Mouse (Mus musculus): ENCODE results near the gene Meis1.

Meis1 gene

DNA sequence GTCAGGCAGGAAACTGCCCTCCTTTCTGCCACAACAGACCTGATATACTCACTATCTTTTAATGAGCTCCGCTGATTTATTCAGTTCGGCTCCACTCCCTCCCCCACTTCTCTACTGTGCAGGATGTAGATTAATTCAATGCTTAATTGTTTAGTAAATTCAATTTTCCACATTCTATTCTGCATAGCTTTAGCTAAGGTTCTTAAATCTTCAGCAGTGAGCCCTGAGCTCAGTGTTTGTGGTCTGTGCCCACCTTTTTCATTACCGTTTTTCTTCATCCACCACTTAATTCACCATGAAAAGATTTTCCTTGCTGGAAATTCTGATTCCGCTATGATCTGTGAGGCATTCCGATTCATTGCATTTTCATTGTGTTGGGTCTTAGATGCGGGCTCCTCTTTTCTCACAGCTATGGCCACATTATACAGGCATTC, 28.5 kb downstream of the Meis1 start:
- no peak for DNase-seq (ENCODE audit: low spot score in 2 of 2)

DNA sequence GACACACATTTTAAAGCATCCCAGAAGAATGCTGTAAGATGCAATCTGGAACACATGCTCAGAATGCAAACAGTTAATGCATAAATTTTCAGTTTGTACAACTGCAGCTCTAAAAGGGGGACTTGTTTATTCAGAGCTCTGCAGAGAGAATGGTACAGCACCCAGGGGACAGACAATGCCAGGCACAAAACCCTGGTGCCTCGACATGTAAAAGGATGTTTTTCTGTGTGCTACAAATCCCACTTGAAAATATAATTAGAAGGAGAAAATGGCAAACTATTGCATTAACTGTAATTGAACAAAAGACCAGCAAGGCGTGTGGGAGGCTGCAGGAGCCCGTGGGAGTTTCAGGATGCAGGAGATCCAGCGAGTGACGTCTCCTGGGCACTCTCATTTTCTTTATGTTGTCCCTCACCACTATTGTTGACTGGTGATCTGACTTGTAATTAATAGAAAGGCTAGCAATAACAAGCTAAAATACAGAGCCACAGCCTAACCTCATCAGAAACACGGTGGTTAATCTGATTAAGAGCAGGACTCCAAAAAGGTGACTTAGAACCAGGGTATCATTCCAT, 29.0 kb downstream of the Meis1 start:
- no peak for DNase-seq (ENCODE audit: low spot score in 2 of 2)

DNA sequence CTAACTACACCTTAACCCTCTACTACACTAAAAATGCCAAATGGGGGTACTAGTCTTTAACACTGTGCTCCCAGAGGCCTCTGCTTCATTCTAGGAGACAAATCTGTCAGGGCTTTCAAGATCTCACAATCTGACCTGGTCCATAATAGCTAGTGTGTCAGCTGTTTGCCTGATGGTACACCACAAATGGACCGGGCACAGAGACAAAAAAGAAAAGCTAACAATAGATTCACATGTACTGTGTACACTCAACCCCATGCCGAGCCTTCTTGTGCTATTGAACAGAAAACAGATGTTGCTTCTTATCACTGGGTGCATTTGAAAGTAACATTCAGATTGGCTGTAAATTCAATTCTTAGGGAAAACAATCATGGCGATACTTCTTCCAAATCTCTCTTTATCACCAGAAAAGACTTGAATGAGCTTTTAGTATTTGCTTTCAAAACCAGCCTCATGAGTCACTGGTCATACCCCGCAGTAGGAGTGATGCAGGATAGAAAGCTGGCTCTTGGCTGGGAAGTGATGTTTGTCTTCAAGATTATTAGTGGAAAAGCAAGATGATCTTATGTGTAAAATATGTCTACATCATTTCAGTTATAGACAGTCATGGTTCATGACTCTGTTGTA, 30.0 kb downstream of the Meis1 start:
- DNase-seq (ENCODE audit: low spot score in 2 of 2), result no peak

DNA sequence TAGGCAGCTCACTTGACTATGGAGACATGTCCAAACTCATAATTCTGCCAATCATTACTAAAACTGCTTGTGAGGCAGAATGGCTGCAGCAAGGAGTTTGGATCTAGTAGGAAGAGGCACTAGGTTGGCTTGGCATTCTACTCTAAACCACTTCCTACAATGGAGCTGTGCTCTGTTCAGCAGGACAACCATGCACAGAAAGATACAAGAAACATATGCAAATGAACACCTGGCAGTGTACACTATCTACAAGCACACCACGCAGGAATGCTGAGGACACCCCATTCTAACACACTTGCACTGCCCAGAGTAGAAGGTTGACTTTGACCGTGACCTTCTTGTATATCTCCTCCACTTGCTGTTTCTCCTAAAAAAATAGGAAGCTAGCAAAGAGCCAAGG, 35.0 kb downstream of the Meis1 start:
- no peak for DNase-seq (ENCODE audit: low spot score in 2 of 2)

DNA sequence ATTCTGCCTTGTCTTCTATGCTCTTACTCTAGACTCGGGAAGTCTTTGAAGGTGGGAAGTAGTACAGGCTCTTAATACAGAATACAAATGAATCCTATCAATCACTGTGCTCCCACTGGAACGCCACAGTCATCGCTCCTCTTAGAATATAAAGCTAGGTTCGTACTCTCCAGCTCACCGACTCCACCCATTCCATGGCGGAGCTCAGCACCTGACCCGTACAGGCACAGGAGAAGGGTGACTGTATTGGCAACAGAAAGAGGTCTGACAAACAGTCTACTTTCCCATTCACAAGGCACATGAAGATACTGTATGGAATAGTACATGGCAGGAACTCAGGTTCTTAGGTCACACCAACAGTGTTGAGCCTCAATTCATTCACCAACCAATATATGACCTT, 35.5 kb downstream of the Meis1 start:
- DNase-seq (ENCODE audit: low spot score in 2 of 2), result no peak

DNA sequence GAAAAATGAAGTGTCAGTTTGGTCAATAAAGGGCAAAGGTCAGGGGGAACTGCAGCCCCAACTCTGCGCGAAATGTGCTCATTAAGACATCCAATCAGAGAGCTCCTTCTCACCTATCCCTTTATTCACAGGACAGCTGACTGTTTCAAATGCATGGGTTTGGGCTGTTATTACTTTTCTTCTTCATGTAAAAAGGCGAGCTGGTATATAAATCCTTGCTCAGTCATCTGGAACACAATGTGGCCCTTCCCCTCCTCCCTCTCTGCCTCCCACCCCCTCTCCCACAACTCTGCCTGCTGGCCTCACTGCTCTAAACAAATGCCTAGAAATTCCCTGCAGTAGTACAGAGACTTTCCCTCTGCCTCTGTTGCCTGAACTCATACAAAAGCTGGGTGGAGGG, 36.5 kb downstream of the Meis1 start:
- no peak for DNase-seq (ENCODE audit: low spot score in 2 of 2)

DNA sequence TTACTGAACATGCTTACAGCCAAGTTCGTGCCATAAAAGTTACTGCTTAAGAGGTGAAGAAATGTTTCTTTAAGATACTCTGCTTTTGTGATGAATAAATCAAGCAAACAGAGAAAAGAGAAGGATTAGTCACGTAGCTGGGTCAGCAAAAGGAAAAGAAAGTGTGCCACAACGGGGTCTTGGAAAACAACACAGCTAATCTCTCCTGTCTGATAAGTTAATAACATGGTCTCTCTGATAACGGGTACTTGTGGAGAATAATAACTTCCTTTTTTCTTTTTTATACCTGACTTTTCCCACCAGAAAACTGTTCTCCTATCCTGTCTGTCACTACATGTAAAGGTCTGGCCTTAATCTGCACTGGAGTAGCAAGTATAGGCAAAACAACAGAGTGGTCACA, 37.4 kb downstream of the Meis1 start:
- no peak for DNase-seq (ENCODE audit: low spot score in 2 of 2)

DNA sequence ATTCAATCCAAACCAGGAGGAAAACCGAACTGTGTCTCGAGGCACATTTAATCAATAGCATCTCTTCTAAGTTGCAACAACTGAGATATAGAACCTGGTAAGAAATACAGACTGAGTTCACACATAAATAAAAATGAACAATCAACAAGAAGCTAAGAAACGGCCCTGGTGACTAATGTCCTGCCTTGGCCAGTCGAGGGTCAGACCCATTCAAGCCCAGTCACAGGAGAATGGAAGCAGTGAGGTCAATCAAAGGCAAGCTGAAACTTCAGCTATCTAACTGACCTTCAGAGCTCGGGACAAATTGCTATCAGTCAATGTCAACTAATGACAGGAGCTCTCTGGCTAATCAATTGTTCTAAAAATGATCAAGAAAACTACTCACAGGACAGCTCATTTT, 38.2 kb downstream of the Meis1 start:
- DNase-seq (ENCODE audit: low spot score in 2 of 2), result no peak

DNA sequence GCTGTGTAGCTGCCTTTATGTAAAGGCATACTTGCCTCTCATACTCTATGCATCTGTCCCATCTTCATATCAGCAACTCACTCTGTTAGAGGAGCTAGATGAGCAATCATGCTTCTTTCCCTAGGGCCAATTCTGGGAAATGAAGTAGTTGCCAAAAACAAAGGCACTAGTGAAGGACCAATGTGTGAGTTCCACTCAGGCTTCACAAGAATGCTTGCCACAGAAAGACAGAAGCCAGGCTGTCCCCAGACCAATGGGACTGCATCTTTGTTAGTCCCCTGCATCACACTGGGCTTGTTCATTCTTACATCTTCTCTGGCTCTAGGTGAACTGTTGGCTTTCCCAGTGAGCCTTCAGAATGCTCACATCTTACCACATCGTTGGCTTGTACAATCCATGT, 43.7 kb downstream of the Meis1 start:
- no peak for DNase-seq (ENCODE audit: low spot score in 2 of 2)

DNA sequence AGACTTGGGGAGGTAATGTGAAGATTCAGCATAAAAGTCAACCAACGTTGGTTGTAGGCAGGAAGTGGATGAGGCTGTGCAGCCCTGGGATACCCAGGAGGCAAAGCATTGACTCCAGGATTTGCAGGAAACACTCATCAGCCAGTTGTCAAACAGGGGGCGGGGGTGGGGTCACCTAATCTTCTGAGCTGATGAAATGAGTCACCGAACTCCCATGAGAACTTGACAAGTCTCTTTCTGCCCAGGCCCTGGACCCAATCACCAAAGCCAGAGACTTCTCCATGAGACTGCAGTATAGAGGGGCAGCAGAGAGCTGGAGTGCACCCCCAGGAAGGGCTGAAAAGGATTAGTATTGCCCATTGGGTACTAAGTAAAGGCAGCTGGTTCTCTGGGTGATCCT, 45.0 kb downstream of the Meis1 start:
- DNase-seq (ENCODE audit: low spot score in 2 of 2), result no peak

DNA sequence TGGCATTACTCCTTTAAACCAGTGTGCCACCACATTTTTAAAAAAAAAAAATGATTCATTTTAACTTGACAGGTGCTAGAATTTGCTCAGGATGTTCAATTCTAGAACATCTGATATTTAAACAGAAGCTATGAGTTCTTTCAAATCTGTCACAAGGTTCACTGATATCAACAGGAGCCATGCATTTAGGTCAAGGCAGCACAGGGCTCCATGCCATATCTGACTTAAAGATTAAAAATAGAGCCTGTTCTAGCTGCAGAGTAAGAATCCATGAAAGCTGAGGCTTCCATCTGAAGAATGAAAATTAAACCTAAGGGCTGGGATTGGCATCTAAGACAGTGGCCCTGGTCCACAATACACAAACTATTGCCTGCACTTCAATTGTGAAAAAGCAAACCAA, 45.8 kb downstream of the Meis1 start:
- no peak for DNase-seq (ENCODE audit: low spot score in 2 of 2)

DNA sequence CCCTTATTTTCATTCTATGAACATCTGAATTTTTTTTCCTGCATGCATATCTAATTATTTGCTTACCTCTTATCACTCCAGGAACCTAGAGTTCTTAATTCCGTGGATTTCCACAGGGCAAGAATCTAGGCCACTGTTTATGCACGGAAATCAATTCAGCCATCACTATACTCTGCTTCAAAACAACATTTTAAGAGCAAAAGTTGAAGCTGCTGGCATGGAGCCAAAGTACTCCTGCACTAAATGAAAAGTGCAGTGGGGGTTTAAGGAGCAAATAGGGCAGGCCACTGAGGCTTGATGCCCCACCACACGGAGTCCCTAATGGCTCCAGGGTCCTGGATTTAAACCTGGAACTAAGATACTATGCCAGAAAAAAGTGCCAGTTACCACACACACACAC, 47.2 kb downstream of the Meis1 start:
- no peak for DNase-seq (ENCODE audit: low spot score in 2 of 2)

DNA sequence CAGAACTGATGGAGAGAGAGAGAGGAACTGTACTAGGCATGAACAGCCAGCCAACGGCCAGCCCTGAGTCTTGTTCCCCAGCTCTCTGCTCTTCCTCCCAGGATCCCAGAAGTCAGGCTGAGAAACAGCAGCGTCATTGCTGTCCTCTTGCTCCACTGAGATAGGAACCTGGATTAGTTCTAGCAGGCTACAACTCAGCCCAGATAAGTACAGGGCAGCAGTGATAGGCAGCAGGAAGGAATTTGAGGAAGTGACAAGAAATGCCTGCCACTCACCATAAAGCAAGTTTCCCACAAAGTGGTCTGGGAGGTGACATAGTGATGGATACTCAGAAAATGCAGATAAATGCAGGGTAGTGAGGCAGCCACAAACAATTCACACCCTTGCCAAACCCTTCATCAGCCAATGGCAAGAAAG, 48.9 kb downstream of the Meis1 start:
- no peak for DNase-seq (ENCODE audit: low spot score in 2 of 2)

DNA sequence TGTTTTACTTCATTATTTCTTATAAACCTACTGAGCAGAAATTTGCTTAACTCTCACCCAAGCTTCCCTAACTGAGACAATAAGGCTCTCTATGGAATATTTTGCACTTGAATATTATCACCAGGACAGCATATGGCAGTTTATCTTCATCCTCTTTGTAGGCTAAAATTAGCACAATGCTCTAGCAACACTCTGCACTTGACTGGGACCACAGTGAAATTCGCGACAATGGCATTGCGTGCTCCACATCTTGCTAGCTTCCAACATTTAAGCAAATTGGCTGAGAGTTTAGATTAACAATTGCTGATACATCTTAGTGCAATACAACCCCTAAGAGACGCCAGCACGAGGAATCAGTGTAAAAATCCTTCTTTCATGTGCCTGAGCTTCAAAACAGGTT, 54.4 kb downstream of the Meis1 start:
- DNase-seq (ENCODE audit: low spot score in 2 of 2), result no peak

DNA sequence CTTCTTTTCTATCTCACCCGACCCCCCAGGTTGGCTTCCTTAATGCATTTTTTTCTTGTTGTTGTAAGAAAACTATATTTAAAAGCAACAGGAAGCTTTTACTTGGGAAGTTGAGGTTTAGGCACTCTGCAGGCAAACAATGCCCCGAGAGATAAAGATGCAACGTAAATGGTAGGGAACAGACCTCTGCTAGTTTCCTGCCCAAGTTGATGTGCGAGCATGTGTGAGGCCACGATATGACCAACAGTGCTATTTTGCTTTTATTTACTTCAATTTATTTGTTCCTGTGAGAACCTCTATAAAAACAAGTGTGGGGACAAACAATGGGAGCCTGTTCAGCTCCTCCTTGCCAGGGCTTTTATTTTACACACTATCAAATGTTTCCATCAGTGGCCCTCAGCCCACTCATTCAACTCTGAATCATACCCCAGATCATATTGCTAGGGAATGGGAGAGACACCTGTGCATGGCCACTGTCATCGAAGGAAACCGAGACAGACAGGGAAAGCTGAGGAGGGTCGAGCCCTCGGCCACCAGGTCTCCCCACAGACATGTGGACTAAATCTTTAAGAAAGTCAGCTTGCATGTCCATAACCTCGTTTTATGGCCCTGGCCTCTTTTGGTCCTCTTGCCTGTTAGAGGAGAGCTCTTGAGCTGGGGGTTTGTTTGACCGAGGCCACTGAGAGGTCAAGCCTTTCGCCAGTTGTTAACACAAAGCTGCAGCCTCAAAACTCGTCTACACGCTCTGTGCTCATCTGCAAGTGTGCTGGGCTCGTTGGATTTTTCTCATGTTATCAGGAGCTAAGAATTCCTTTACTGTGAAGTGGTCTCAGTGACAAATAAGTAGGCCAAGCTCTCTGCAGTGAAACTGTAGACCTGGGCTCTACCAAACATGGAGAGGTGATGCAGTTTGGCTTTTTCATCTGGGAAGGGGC, 55.3 kb downstream of the Meis1 start:
- no peak for DNase-seq (ENCODE audit: low spot score in 2 of 2)

DNA sequence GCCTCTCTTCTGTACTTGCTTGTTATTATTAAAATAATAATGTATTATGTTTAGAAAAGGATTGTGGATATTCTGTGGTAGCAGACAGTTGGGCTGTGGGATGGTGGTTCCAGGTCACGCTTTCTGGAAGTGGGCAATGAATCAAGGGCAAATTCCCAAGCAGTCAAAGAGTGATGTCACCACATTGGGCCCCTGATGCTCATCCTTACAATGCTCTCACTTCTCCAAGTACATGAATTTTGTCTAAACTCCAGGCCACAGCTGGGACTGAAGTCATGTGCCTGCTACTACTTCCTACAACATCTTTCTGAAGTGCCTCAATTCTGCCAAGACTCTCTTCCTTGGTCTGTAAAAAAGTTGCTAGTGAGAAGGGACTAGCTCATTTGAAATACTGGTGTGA, 59.3 kb downstream of the Meis1 start:
- no peak for DNase-seq (ENCODE audit: low spot score in 2 of 2)

DNA sequence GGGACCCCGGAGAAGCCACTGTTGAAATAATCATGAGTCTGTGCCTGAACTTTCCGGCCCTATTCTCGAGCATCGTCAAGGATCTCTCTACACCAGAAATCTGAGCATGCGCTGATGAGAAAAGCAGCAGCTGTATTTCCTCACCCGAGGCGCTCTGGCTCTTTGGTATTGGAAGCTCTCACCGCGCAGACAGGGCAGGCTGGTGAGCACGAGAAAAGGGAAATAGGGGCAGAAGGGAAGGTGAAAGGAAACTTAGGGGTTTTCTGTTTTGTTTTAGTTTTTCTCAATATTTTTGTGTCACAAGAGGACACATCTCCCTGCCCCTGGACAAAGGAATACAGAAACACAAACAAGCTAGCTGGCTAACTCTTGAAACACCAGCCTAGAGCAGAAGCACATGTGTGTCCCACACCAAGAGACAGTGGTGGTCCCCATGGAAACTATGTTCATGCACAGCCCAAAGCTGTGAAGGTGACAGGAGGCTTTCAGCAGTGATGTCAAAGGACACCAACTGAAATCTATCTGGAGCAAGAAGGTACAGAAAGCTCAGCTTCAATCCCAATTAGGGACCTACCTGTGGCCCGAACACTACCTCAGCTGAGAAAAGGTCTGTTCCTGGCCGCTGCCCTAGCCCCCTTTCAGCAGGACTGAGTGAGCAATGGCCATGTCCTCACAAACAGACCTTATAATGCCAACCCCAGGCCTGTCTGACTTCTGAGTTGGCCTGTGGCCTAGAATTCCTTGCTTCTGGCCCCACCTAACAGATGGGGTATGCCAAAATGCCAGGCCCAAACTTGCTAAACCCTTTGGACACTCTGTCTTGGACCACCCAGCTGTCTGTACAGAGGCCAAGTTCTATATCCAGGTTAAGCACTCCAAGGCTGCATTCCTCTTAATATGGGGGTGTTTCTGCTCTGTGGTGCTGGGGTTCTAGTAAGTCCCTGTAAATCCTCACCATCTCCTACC, 60.7 kb downstream of the Meis1 start:
- no peak for DNase-seq (ENCODE audit: low spot score in 2 of 2)

DNA sequence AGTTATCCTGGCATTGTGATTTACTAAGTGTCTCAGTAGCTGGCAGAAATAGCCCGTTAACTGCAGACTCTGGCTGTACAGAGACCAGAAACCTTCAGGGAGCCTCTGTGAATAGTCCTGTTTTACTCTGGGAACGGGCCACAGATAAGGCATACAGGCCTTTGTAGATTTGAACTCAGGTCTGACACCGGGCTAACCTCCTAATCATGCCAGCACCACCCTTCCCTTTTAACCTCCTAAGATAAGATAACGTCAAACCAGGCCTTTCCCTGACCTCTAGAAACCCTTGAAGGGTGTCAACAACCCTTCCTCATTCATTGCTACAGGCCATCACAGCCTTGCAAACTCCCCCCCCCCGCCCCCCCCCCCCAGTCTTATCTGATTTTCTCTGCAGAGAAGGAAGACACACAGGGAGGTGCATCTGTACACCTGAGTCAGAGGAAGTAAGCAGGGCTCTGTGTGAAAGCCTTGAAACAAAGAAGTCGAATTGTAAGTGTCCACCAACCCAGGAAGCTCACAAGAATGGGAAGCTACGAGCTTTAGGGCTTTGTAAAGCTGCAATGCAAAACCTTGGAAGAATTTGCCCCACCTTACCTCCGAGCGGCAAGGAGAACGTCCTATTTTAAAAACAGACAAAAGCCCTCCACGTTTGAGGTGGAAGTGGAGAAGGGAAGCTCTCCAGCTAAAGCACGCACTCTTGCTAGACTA, 61.5 kb downstream of the Meis1 start:
- no peak for DNase-seq (ENCODE audit: low spot score in 2 of 2)

DNA sequence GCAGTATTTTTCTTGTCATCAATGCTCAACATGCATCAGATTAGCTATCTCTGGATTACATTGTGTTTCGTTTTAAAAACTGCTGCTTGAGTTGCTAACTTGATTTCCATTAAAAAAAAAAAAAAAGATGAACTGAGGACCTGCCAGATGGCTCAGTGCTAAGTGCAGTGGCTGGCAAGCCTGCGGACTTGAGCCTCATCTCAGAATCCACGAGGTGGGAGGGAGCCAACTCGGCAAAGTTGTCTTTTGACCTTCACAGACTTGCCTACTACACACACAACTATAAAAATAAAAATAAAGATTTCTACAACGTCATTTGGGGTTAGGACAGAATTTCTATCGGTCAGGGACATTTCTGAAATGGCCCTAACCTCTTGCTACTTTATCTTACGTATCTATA, 62.8 kb downstream of the Meis1 start:
- no peak for DNase-seq (ENCODE audit: low spot score in 2 of 2)

DNA sequence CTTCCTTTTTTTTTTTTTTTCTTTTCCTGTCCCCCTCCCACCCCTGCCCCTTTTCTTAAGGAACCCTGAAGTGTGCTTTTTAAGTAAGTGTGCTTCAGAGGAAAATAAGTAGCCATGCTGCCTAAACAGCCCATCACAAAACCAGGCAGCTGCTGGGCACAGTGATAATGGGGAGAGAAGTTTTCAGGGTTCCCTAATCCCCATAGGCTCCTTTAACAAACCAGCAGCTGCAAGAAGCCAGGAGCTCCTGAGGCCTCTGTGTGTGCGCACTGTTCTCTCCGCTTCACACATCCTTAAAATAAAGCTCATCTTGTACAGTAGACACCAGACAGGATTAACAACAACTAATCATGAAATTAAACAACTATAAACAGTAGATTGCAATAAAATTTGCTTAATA, 63.9 kb downstream of the Meis1 start:
- no peak for DNase-seq (ENCODE audit: low spot score in 2 of 2)

DNA sequence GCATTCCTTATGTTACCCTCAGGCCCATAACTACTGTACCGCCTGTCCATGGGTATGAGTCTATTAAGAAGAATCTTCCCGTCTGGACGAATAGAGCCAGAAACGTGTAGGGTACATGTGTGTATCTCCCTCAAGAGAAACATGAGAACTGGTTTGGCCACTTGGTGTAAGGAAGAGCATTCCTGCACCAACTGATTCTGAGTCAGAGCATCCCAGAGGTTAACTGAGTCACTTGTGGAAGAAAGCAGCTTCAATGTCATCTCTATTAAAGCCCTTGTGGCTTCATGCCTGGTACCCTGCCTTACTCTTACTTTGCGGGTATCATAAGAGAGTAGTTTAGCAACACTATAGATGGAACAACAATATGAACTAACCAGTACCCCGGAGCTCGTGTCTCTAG, 64.9 kb downstream of the Meis1 start:
- DNase-seq (ENCODE audit: low spot score in 2 of 2), result no peak
